ENCODE assay signal across 9 mouse cellular contexts in the genomic region with DNA sequence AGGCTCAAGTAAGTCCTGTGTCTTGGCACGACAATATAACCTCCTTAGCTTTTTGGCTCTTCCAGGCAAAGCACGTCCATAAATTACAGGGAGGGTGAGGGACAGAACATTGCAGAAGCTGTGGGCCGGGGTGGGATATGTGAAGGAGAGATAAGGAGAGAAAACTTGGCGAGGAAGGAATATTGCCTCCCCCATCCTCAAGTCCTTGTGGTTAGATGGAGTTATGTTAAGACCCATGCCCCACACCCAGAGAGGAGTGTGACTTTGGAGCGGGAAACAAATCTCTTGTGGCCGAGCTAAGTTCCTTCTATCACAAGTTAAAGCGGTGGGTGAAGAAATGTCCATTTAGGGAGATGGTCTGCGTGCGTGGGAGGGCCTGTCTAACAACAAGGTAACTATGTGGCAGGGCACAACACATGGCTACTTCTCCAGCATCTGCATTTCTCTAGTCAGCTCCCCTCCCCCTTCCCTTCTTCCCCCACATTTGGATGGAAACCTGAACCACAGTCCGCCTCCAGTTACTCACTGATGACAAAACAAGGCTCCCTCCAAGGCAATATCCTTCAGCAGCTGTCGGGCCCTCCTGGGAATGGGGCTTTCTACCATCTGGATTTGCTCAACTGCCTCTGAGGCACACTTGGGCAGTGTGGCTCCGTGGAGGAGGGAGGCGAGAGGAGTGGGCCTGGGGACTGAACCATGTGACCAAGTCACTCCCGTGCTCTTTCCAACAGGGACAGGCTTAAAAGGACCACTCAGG. TPM values are rescaled to one million over a fixed set of nuclear protein-coding genes. Genes with fewer than 3 reads are reported as not detected.
DNase-seq lines count a peak whose midpoint lies in the region; ATAC-seq and TF ChIP-seq lines count a peak whose summit lies in the region.
"Had no signal": no experiment of that assay in that cellular context is flagged by ENCODE, and none has a peak within 500 bp of the region (broad histone marks: within the 10 kb centered on the region; RNA-seq: fewer than 3 reads in every experiment).

No protein-coding gene starts in this region.

- H3K4me2 ChIP-seq in liver, embryonic 12.5 days: no peak overlapping the region
- H3K4me2 ChIP-seq in intestine, embryonic 16.5 days (ENCODE audit: low read depth, low read length): no peak overlapping the region
- H3K4me2 ChIP-seq in forebrain, embryonic 16.5 days (ENCODE audit: low read length): no peak overlapping the region

- no peak overlapping the region for H3K9ac ChIP-seq in liver, embryonic 12.5 days
- no peak overlapping the region for H3K9ac ChIP-seq in intestine, embryonic 16.5 days (ENCODE audit: low read depth, low read length)
- no peak overlapping the region for H3K9ac ChIP-seq in forebrain, embryonic 16.5 days (replicated peaks; ENCODE audit: low read depth, low read length)

- no peak overlapping the region for H3K4me3 ChIP-seq in liver, embryonic 12.5 days
- no peak overlapping the region for H3K4me3 ChIP-seq in gastrocnemius, adult 2 months
- no peak overlapping the region for H3K4me3 ChIP-seq in intestine, embryonic 16.5 days (ENCODE audit: low read length)
- no peak overlapping the region for H3K4me3 ChIP-seq in forebrain, embryonic 16.5 days (replicated peaks; ENCODE audit: low read length)

- no peak for ATAC-seq in liver, embryonic 12.5 days
- peak; percentile 81 for ATAC-seq in intestine, embryonic 16.5 days
- ATAC-seq in granulocyte monocyte progenitor cell, adult 5-6 weeks (replicated peaks; ENCODE audit: poor library complexity, severe bottlenecking): no peak
- ATAC-seq in forebrain, embryonic 16.5 days: no peak

- H3K36me3 ChIP-seq in liver, embryonic 12.5 days: no peaks in the 10 kb centered on the region
- no peaks in the 10 kb centered on the region for H3K36me3 ChIP-seq in intestine, embryonic 16.5 days (ENCODE audit: control insufficient read depth, insufficient read depth, low read length)
- no peaks in the 10 kb centered on the region for H3K36me3 ChIP-seq in forebrain, embryonic 16.5 days (ENCODE audit: control insufficient read depth, insufficient read depth)

- H3K9me3 ChIP-seq in liver, embryonic 12.5 days (replicated peaks): no peaks in the 10 kb centered on the region
- H3K9me3 ChIP-seq in intestine, embryonic 16.5 days (ENCODE audit: control insufficient read depth, low read length): no peaks in the 10 kb centered on the region
- H3K9me3 ChIP-seq in forebrain, embryonic 16.5 days (ENCODE audit: control insufficient read depth, low read length): no peaks in the 10 kb centered on the region

- intact Hi-C loops in gastrocnemius, adult 2 months (cut with DNase I): no loop called here

- no peaks in the 10 kb centered on the region for H3K4me1 ChIP-seq in liver, embryonic 12.5 days
- no peaks in the 10 kb centered on the region for H3K4me1 ChIP-seq in intestine, embryonic 16.5 days (ENCODE audit: control insufficient read depth, insufficient read depth, low read length)
- H3K4me1 ChIP-seq in forebrain, embryonic 16.5 days (replicated peaks; ENCODE audit: control insufficient read depth, insufficient read depth, low read length): no peaks in the 10 kb centered on the region

- no peak overlapping the region for H3K27ac ChIP-seq in liver, embryonic 12.5 days
- peak overlapping the region; percentile 63 for H3K27ac ChIP-seq in gastrocnemius, adult 2 months
- H3K27ac ChIP-seq in intestine, embryonic 16.5 days (ENCODE audit: low read length): peak overlapping the region; percentile 25
- no peak overlapping the region for H3K27ac ChIP-seq in forebrain, embryonic 16.5 days (ENCODE audit: low read length)
- H3K27ac ChIP-seq: macrophage had no signal

- DNase-seq in liver: peak; percentile 37
- DNase-seq in gastrocnemius, adult 2 months: peak; percentile 83
- peak; percentile 46 for DNase-seq in ovary, postnatal 14 days (ENCODE audit: low spot score)
- DNase-seq in spleen, postnatal 36 days (ENCODE audit: low spot score in 2 of 2): no peak

- no peak for TF ChIP-seq CTCF in gastrocnemius, adult 2 months (IDR thresholded peaks at IDR 0.05)

- H3K27me3 ChIP-seq in liver, embryonic 12.5 days (replicated peaks): no peaks in the 10 kb centered on the region; the same call in 1 of the 2 replicates
- no peaks in the 10 kb centered on the region for H3K27me3 ChIP-seq in intestine, embryonic 16.5 days (replicated peaks; ENCODE audit: control insufficient read depth, insufficient read depth, low read length)
- H3K27me3 ChIP-seq in forebrain, embryonic 16.5 days (replicated peaks; ENCODE audit: control insufficient read depth, insufficient read depth, low read length): no peaks in the 10 kb centered on the region

- 45% methylated on average over 14 of the region's 14 CpGs for WGBS in liver, embryonic 12.5 days (ENCODE audit: insufficient replicate concordance)
- 47% methylated on average over 14 of the region's 14 CpGs for WGBS in intestine, embryonic 16.5 days
- WGBS in forebrain, embryonic 16.5 days: 77% methylated on average over 14 of the region's 14 CpGs

RNA-seq across cellular contexts. Expression of a gene that starts 56.7 kb away (rescaled TPM):
- polyA plus RNA-seq in liver, embryonic 12.5 days (2016; fragmentation: Nextera tagmentation; extraction: Ambion mirVana): 3.7 and 3.9 TPM in 2 replicates
- total RNA-seq in gastrocnemius, adult 2 months (2021): not detected
- 54.1 and 54.9 TPM in 2 replicates for polyA plus RNA-seq in intestine, embryonic 16.5 days (2015; fragmentation: Nextera tagmentation; extraction: Ambion mirVana)
- total RNA-seq in granulocyte monocyte progenitor cell, adult 5-6 weeks (2014; fragmentation: Nextera tagmentation): not detected in 2 replicates
- total RNA-seq in granulocyte monocyte progenitor cell, adult 5-6 weeks (2017): not detected in 2 replicates
- polyA plus RNA-seq in forebrain, embryonic 16.5 days (2015; fragmentation: Nextera tagmentation; extraction: Ambion mirVana): 0.37 and 0.98 TPM in 2 replicates
- polyA plus RNA-seq: macrophage had no signal

Comparison
In these comparisons a context has a peak if more than half of its experiments do, and no peak if none do; other contexts are left out.
1. DNase-seq: peak in liver (single experiment), gastrocnemius, adult 2 months (single experiment) and ovary, postnatal 14 days (single experiment); none in spleen, postnatal 36 days (0 of 2).
2. H3K27ac ChIP-seq: peak in gastrocnemius, adult 2 months (single experiment) and intestine, embryonic 16.5 days (single experiment); none in liver, embryonic 12.5 days (single experiment) and forebrain, embryonic 16.5 days (single experiment).
3. RNA of a gene that starts 56.7 kb away (polyA plus RNA-seq): 54.1 to 54.9 TPM in intestine, embryonic 16.5 days; 3.7 to 3.9 TPM in liver, embryonic 12.5 days and 0.37 to 0.98 TPM in forebrain, embryonic 16.5 days; every median in the first group is over 10 times any median in the second.